Mouse (Mus musculus) spleen, adult 12 weeks (tissue): ENCODE data around the gene Cdsn.
A peak's percentile ranks its signal among the peaks of the same experiment; 100 is the strongest.

Experiments
- DNase-seq: peaks from one replicate; pipeline ENCODE4 v3.0.0; 2022; ENCODE audit warnings: low spot score

The Cdsn gene

GRCm38 (mm10) chr17:35534343-35534742, 17.6 kb upstream of the Cdsn start:
- peak; percentile 35 for DNase-seq

DNA sequence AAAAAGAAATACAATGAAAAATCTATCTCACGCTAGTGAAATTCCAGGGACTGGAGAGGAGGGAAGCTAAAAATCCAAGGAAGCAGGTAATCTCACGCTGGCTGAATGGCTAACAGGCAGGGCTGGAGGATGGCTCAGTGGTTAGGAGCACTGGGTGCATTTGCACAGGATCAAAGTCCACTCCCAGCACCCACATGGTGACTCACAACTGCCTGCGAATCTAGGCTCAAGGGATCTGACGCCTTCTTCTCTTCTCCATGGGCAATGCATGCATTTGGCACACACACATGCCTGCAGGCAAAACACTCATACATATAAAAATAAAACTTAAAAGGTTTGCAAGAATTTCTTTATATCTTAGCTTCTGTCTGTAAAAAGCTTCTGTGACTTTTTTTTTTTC, 14.5 kb upstream of the Cdsn start:
- no peak for DNase-seq

- no peak for DNase-seq
Measured at GRCm38 (mm10) chr17:35538476-35538875, 13.5 kb upstream of the Cdsn start.

DNA sequence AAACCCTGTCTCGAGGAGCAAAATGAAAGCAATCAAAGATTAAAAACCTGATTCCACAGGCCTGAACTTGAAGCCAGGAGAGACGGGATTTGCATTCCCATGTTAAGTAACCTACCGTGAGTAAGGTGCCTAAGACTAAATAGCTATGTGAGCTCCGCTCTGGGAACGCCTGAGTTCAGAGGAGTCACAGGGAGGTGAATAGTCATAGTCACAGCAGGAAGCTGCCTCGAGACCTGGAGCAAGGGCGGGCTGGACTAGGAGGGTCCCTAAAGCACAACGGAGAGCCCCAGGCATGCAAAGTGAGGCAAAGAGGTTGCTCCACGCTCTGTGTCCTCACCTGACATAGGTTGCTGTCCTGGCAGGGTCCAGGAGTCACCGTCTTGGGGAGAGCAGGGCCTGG, 12.4 kb upstream of the Cdsn start:
- DNase-seq = no peak

GRCm38 (mm10) chr17:35542761-35543411, 9.0 kb upstream of the Cdsn start:
- no peak for DNase-seq

DNA sequence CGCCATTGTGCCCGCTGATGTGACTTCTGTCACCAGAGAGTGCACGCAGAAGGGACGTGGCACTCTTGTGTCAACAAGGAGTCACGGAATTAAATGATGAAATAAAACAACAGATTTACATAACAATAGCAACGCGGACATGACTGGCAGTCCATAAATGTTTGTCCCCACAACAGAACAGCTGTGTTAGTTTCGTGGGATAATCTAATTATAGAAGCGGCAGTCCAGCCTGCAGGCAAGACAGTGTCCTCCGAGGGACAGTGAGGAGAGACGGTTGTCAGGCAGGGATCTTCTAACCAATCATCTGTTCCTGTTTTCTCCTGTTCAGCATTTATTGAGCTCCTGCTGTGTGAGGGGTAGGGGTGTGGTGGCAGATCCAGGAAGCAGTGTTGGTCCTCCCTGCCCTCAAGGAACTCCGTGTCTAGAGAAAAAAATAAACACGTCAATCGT, 8.5 kb upstream of the Cdsn start:
- DNase-seq = no peak

DNA sequence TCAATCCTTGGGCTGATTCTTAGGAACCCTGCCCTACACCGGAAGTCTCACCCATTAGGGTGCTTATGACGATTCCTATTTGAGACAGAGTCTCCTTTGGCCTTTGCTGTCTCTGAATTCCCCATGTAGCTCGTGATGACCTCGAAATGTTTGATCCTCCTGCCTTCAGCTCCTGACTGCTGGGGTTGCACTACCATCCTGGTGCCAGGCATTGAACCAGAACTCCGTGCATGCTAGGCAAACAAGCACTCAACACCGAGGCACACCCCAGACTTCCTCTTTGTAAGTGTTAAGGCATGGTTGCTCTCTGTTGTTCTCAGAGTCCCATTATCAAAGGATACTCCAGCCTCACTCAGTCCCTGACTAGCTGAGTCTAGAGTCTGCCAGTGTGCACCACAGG, 7.9 kb upstream of the Cdsn start:
- DNase-seq = no peak

GRCm38 (mm10) chr17:35544680-35545079, 7.2 kb upstream of the Cdsn start:
- DNase-seq = peak; percentile 22

DNA sequence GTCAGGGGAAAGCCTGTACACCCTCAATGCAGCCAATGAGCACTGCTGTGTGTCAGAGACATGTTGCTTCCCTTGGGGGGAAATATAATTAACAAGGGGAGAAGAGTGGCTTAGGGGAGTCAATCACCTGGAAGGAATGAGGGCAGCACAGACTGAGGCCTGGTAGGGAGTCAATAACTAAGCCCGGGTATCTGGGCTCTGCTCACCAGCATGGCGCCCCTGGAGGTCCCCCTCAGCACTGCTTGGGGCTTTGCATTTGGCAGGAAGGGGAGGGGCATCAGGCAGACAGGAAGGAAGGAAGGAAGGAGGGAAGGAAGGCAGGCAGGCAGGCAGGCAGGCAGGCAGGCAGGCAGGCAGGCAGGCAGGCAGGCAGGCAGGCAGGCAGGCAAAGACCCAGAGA, 4.5 kb upstream of the Cdsn start:
- no peak for DNase-seq

DNA sequence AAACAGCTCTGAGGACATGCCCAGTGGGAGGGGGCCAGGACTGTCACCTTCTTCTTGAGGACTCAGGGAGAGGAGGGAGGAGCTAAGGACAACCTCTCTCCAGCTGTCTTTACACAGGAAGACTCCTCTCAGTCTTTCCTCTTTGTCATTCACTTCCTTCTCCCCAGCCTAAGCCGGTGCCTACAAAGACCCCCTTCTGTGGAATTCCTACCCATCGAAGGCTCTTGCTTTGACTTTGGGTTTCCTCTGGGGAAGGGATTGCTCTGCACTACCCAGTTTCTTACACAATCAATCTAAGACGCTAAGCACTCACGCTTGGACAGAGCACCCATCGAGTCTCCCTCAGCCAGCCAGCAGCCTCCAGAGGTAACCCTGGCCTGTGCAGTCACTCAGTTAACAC, 3.3 kb upstream of the Cdsn start:
- DNase-seq = no peak

DNA sequence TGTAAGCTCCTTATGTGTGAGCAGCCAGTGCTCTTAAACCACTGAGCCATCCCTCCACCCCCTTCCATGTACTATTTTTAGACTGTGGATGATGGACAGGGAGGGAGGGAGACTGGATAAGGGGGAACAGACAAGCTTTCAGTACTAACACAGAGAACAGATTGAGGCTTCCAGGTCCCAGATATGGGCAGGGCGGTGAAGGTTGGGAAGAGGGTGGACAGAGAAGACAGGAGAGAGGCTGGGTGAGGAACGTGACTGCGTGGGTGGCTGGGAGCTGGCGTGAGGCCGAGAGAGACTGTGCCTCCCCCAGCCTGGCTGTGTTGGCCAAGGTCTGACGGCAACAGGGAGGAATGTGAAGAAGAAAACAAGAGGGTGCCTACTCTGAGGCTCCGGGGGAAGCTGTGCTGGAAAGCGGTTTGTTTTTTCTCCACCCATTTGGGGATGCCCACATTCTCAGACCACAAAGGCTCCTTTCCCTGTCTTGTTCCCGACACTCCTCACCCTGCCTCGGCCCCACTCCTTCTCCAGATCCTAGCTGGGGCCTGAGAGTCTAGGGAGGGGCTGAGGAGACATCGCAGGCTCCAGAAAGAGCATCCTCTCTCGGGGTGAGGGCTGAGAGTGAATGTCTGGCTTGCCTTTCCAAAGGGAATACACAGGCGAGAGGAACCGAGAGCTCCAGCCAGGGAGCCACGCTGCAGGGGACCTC, 2.3 kb upstream of the Cdsn start:
- no peak for DNase-seq

DNA sequence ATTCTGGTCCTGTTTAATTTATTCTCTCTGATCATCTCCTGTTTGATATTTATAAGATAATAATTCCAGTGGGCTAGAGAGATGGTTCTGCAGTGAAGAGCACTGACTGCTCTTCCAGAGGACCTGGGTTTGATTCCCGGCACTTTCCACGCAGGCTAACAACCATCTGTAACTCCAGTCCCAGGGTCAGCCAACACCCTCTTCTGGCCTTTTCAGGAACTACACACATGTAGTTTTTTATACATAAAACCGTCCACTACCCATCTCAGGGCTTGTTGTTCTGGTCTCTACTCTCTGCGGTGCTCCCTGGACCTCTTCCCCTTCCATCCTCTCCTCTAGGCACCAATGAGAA, 1.8 kb upstream of the Cdsn start:
- no peak for DNase-seq

- no peak for DNase-seq
Measured at GRCm38 (mm10) chr17:35550871-35551270, 1.1 kb upstream of the Cdsn start.

DNA sequence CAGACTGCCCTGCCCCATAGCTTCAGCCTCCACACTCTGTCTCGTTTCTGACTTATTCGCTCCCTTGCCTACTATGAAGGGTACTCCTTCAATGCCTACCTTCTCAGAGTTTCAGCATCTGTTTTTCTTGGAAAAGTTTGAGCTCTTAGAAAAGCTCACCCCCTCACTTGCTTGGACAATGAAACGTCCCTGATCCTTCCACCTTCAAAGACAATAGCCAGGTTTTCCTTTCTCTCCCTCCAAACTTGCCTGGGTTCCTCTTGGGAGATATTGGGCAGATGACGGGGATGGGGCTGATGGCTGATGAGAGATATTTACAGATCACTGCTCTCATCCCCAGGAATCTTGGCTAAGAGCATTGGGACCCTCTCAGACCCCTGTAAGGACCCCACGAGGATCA, 2.4 kb downstream of the Cdsn start:
- DNase-seq = no peak

DNA sequence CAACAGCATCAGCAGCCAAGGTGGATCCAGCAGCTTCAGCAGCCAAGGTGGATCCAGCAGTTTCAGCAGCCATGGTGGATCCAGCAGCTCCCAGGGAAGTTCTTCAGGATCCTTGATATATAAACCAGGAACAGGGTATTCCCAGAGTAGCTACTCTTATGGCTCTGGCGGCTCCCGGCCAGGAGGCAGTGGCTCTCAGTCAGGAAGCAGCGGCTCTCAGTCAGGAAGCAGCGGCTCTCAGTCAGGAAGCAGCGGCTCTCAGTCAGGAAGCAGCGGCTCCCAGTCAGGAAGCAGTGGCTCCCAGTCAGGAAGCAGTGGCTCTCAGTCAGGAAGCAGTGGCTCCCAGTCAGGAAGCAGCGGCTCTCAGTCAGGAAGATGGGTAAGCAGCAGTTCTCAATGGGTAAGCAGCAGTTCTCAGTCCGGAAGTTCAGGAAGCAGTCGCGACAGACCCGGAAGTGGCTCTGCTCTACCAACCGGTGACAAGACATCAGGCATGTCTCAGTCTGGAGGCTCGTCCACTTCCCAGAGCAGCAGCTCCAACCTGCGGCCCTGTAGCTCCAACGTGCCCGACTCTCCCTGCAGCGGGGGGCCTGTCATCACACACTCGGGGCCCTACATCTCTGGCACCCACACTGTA, 3.0 kb downstream of the Cdsn start:
- no peak for DNase-seq

GRCm38 (mm10) chr17:35556186-35556765, 4.3 kb downstream of the Cdsn start:
- no peak for DNase-seq

GRCm38 (mm10) chr17:35556812-35557211, 4.9 kb downstream of the Cdsn start:
- no peak for DNase-seq

DNA sequence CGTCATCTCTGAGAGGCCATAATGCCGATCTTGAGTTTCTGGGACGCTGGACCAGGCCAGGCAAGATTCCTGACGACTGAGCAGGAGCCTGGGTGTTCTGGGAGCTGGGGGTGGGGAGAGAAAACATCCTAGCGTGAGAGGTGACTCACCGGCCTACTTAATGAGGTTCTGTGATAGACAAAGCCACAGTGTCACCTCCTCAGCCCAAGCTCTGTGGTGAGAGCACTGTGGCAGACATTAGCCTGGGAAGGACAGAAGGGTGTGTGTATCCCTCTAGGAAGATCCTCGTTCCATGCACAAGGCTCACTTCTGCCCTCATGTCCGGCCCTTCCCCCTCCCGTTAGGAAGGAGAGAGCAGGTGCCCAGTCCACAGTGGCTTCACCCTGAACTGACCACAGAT, 5.4 kb downstream of the Cdsn start:
- no peak for DNase-seq

- DNase-seq = no peak
Measured at GRCm38 (mm10) chr17:35558216-35558615, 6.3 kb downstream of the Cdsn start.

DNA sequence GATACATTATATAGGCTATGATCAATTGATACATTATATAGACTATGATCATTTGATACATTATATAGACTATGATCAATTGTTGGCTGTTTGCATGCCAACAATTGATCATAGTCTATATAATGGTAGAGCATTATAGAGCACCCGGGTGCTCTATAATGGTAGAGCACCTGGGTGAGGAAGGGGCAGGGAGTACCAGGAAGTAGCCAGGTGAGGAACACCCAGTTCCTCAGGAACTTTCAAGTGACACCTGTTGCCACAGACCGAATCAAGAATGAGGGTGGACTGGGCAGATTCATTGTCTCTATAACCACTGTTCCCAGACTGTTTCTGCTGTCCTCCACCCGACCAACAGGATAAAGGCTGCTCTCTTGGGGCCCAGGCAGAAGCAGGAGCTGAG, 15.2 kb downstream of the Cdsn start, which contains the start of gene 2300002M23Rik:
Gene 2300002M23Rik (plus strand): TSS at position 301 of the 400 bp plus-strand sequence.
- DNase-seq = no peak

DNA sequence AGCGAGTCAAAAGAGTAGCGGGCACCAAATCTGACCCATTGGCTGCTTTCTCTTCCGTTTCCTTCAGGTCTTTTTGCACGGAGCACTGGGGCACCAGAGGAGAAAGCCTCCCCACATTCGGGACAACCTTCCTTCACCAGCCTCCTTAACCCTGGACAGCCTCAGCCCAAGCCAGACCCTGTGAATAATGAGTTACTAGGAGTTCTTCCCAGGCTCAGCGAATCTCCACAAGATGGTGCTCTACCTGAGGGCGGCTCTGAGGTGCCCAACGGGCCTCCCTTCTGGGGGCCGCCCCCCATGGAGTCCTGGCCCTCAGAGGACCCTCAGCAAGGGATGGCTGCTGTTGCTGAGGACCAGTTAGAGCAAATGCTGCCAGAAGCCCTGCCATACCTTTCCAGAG, 15.8 kb downstream of the Cdsn start:
- no peak for DNase-seq

GRCm38 (mm10) chr17:35569091-35569944, 17.4 kb downstream of the Cdsn start:
- no peak for DNase-seq
